Comparison of ENCODE assay signal across 10 mouse cellular contexts in genomic region chr13:81709805-81710204, GRCm38 (mm10). TPM values are rescaled to one million over a fixed set of nuclear protein-coding genes. Genes with fewer than 3 reads are reported as not detected.
A peak's percentile ranks its signal among the peaks of the same experiment; 100 is the strongest.
DNase-seq lines count a peak whose midpoint lies in the region; ATAC-seq and TF ChIP-seq lines count a peak whose summit lies in the region.
"Had no signal": no experiment of that assay in that cellular context is flagged by ENCODE, and none has a peak within 500 bp of the region (broad histone marks: within the 10 kb centered on the region; RNA-seq: fewer than 3 reads in every experiment).

No protein-coding gene starts in this region.

- H3K4me3 ChIP-seq in kidney, embryonic 15.5 days (replicated peaks), result peak overlapping the region; percentile 79
- H3K4me3 ChIP-seq in embryonic facial prominence, embryonic 13.5 days, result peak overlapping the region; percentile 81
- peak overlapping the region; percentile 77 for H3K4me3 ChIP-seq in intestine, postnatal 0 days (ENCODE audit: low read depth, low read length)
- peak overlapping the region; percentile 79; the same call in 1 of the 2 replicates for H3K4me3 ChIP-seq in neural tube, embryonic 12.5 days

- H3K27ac ChIP-seq in kidney, embryonic 15.5 days, result no peak overlapping the region
- H3K27ac ChIP-seq in embryonic facial prominence, embryonic 13.5 days, result no peak overlapping the region
- H3K27ac ChIP-seq in intestine, postnatal 0 days (ENCODE audit: low read depth, low read length), result no peak overlapping the region
- H3K27ac ChIP-seq in neural tube, embryonic 12.5 days, result no peak overlapping the region

- H3K4me2 ChIP-seq in kidney, embryonic 15.5 days, result peak overlapping the region; percentile 96
- peak overlapping the region; percentile 98 for H3K4me2 ChIP-seq in embryonic facial prominence, embryonic 13.5 days
- peak overlapping the region; percentile 99 for H3K4me2 ChIP-seq in intestine, postnatal 0 days (replicated peaks; ENCODE audit: low read depth)
- H3K4me2 ChIP-seq in neural tube, embryonic 12.5 days (replicated peaks), result peak overlapping the region; percentile 98

- no peak for ATAC-seq in kidney, embryonic 15.5 days (replicated peaks; ENCODE audit: low FRiP score)
- no peak for ATAC-seq in embryonic facial prominence, embryonic 13.5 days (ENCODE audit: insufficient number of reproducible peaks, insufficient read depth, low FRiP score, low TSS enrichment, low read depth)
- no peak for ATAC-seq in intestine, postnatal 0 days
- ATAC-seq in neural tube, embryonic 12.5 days (ENCODE audit: low FRiP score, low read depth), result no peak
- no peak for ATAC-seq in CD4-positive, CD25-positive, alpha-beta regulatory T cell, adult 4 months

- no peak for DNase-seq in kidney, adult 11 months
- no peak for DNase-seq in adrenal gland, postnatal 14 days
- DNase-seq in embryo, embryonic 9.5 days (ENCODE audit: extremely low spot score), result no peak
- DNase-seq: left cerebral cortex, postnatal 4 days; spleen, adult 18-20 months had no signal

- H3K27me3 ChIP-seq in kidney, embryonic 15.5 days, result no peaks in the 10 kb centered on the region
- no peaks in the 10 kb centered on the region for H3K27me3 ChIP-seq in embryonic facial prominence, embryonic 13.5 days
- H3K27me3 ChIP-seq in intestine, postnatal 0 days (replicated peaks; ENCODE audit: control insufficient read depth, insufficient read depth, low read length), result no peaks in the 10 kb centered on the region
- no peaks in the 10 kb centered on the region for H3K27me3 ChIP-seq in neural tube, embryonic 12.5 days (replicated peaks)

- no peaks in the 10 kb centered on the region for H3K9me3 ChIP-seq in kidney, embryonic 15.5 days (replicated peaks)
- no peaks in the 10 kb centered on the region for H3K9me3 ChIP-seq in embryonic facial prominence, embryonic 13.5 days
- no peaks in the 10 kb centered on the region for H3K9me3 ChIP-seq in intestine, postnatal 0 days (ENCODE audit: control insufficient read depth)
- H3K9me3 ChIP-seq in neural tube, embryonic 12.5 days, result no peaks in the 10 kb centered on the region

- peaks cover 23% of the 10 kb centered on the region for H3K4me1 ChIP-seq in kidney, embryonic 15.5 days
- H3K4me1 ChIP-seq in embryonic facial prominence, embryonic 13.5 days, result peaks cover 23% of the 10 kb centered on the region
- H3K4me1 ChIP-seq in intestine, postnatal 0 days (replicated peaks; ENCODE audit: control insufficient read depth, insufficient read depth, low read length), result 0 out of 2 replicates have a peak, but pooled peaks cover 3% of the 10 kb centered on the region
- H3K4me1 ChIP-seq in neural tube, embryonic 12.5 days, result peaks cover 10% of the 10 kb centered on the region

- peak overlapping the region; percentile 53; the same call in 1 of the 2 replicates for H3K9ac ChIP-seq in kidney, embryonic 15.5 days
- H3K9ac ChIP-seq in embryonic facial prominence, embryonic 13.5 days, result peak overlapping the region; percentile 81; the same call in 1 of the 2 replicates
- H3K9ac ChIP-seq in intestine, postnatal 0 days (ENCODE audit: low read depth, low read length), result no peak overlapping the region
- H3K9ac ChIP-seq in neural tube, embryonic 12.5 days, result peak overlapping the region; percentile 65; the same call in 1 of the 2 replicates

- TF ChIP-seq CTCF in intestine, postnatal 0 days (IDR thresholded peaks at IDR 0.05; ENCODE audit: low read depth), result no peak

- H3K36me3 ChIP-seq in kidney, embryonic 15.5 days, result no peaks in the 10 kb centered on the region
- H3K36me3 ChIP-seq in embryonic facial prominence, embryonic 13.5 days, result no peaks in the 10 kb centered on the region
- H3K36me3 ChIP-seq in intestine, postnatal 0 days (ENCODE audit: control insufficient read depth, insufficient read depth), result no peaks in the 10 kb centered on the region
- no peaks in the 10 kb centered on the region for H3K36me3 ChIP-seq in neural tube, embryonic 12.5 days

- WGBS in kidney, embryonic 15.5 days, result 27% methylated on average over 4 of the region's 4 CpGs
- 29% methylated on average over 4 of the region's 4 CpGs for WGBS in embryonic facial prominence, embryonic 13.5 days
- 27% methylated on average over 4 of the region's 4 CpGs for WGBS in intestine, postnatal 0 days
- WGBS in neural tube, embryonic 12.5 days, result 44% methylated on average over 4 of the region's 4 CpGs

RNA-seq across cellular contexts. Expression of gene Polr3g, which starts 1.0 kb away (rescaled TPM):
- polyA plus RNA-seq in kidney, embryonic 15.5 days (2015; fragmentation: Nextera tagmentation; extraction: Ambion mirVana), result 10.4 and 12.9 TPM in 2 replicates
- 18.3 and 19.4 TPM in 2 replicates for polyA plus RNA-seq in embryonic facial prominence, embryonic 13.5 days (2015; fragmentation: Nextera tagmentation; extraction: Ambion mirVana)
- polyA plus RNA-seq in intestine, postnatal 0 days (2015; fragmentation: Nextera tagmentation; extraction: Ambion mirVana), result 6.2 and 8.9 TPM in 2 replicates
- 11.3 and 11.4 TPM in 2 replicates for polyA plus RNA-seq in neural tube, embryonic 12.5 days (2016; fragmentation: Nextera tagmentation; extraction: Ambion mirVana)
- 4.0 and 5.1 TPM in 2 replicates for total RNA-seq in adrenal gland, postnatal 14 days (2021)
- polyA plus RNA-seq in CD4-positive, CD25-positive, alpha-beta regulatory T cell, adult 4 months (2017; shearing (Covaris generic)), result 1 to 10 TPM; 6.8 to 8.4 TPM

RNA-seq across cellular contexts. Expression of gene Mblac2, which starts 1.3 kb away (rescaled TPM):
- polyA plus RNA-seq in kidney, embryonic 15.5 days (2015; fragmentation: Nextera tagmentation; extraction: Ambion mirVana), result 7.1 and 7.2 TPM in 2 replicates
- polyA plus RNA-seq in embryonic facial prominence, embryonic 13.5 days (2015; fragmentation: Nextera tagmentation; extraction: Ambion mirVana), result 8.0 and 9.5 TPM in 2 replicates
- 3.7 and 4.6 TPM in 2 replicates for polyA plus RNA-seq in intestine, postnatal 0 days (2015; fragmentation: Nextera tagmentation; extraction: Ambion mirVana)
- 15.2 and 17.8 TPM in 2 replicates for polyA plus RNA-seq in neural tube, embryonic 12.5 days (2016; fragmentation: Nextera tagmentation; extraction: Ambion mirVana)
- total RNA-seq in adrenal gland, postnatal 14 days (2021), result 6.8 and 8.1 TPM in 2 replicates
- polyA plus RNA-seq in CD4-positive, CD25-positive, alpha-beta regulatory T cell, adult 4 months (2017; shearing (Covaris generic)), result 10 to 100 TPM in 1 of 2 experiments, 1 to 10 TPM in 1; 9.6 to 14.8 TPM

RNA-seq across cellular contexts. Expression of gene Lysmd3, which starts 52.3 kb away (rescaled TPM):
- 21.4 and 24.5 TPM in 2 replicates for polyA plus RNA-seq in kidney, embryonic 15.5 days (2015; fragmentation: Nextera tagmentation; extraction: Ambion mirVana)
- polyA plus RNA-seq in embryonic facial prominence, embryonic 13.5 days (2015; fragmentation: Nextera tagmentation; extraction: Ambion mirVana), result 27.1 and 29.5 TPM in 2 replicates
- polyA plus RNA-seq in intestine, postnatal 0 days (2015; fragmentation: Nextera tagmentation; extraction: Ambion mirVana), result 32.4 and 32.7 TPM in 2 replicates
- 23.2 and 26.6 TPM in 2 replicates for polyA plus RNA-seq in neural tube, embryonic 12.5 days (2016; fragmentation: Nextera tagmentation; extraction: Ambion mirVana)
- total RNA-seq in adrenal gland, postnatal 14 days (2021), result 25.9 and 27.9 TPM in 2 replicates
- polyA plus RNA-seq in CD4-positive, CD25-positive, alpha-beta regulatory T cell, adult 4 months (2017; shearing (Covaris generic)), result 10 to 100 TPM; 17.1 to 23.7 TPM
